Mouse (Mus musculus): ENCODE data around the gene Manba. TPM values are rescaled to one million over a fixed set of nuclear protein-coding genes. Genes with fewer than 3 reads are reported as not detected.

Manba gene
- total and polyA plus RNA-seq, 3 experiments = 2.9 to 23.7 (median 19.6) TPM

- Histone ChIP-seq H3K9me3 (replicated peaks) (no peaks in the 10 kb centered on the region), H3K36me3 (replicated peaks) (peaks cover 34% of the 10 kb centered on the region), H3K4me3 (ENCODE audit: low read depth, low read length) (no peak overlapping the region), H3K4me1 (ENCODE audit: insufficient read depth, low read depth, low read length) (peaks cover 20% of the 10 kb centered on the region), H3K27me3 (ENCODE audit: insufficient read depth, low read length) (no peaks in the 10 kb centered on the region)
- no peak for TF ChIP-seq TAL1 (conservative IDR thresholded peaks at IDR 0.05; ENCODE audit: low read depth, low read length)
- TF ChIP-seq POLR2AphosphoS5 (IDR thresholded peaks at IDR 0.05; ENCODE audit: insufficient replicate concordance, low read depth, low read length) = no peak
- TF ChIP-seq GATA2 (IDR thresholded peaks at IDR 0.05; ENCODE audit: borderline replicate concordance, low read depth, low read length) = no peak
- TF ChIP-seq CTCF (IDR thresholded peaks at IDR 0.05; ENCODE audit: low read depth, low read length) = no peak
- no peak for TF ChIP-seq GATA1 (IDR thresholded peaks at IDR 0.05; ENCODE audit: borderline replicate concordance, low read length)
- no peak for DNase-seq (ENCODE audit: low spot score)
- ATAC-seq (ENCODE audit: extremely low read depth, insufficient number of reproducible peaks, low FRiP score, poor library complexity, severe bottlenecking) = no peak
These were observed 79.9 kb downstream of the Manba start for GRCm38 (mm10) chr3:135565306-135565705.

DNA sequence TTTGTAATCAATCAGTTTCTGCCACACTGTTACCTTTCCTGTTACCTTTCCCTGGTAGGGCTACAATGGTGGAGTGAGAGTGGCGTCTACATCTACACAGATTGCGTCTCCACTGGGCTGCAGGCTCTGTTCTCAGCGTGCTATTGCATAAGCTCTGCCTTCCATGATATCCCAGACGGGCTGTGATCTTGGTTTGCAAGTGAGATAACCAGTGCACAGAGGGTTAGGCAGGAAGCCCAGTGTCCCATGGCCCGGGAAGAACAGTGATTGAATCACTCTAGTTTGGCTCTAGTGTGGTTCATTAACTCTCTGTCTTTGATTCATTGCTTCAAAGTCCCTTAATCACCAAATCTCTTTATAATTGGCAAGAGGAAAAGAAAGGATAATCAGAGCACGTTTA is 82.5 kb downstream of the Manba start:
- Histone ChIP-seq H3K27me3 (ENCODE audit: insufficient read depth, low read length) (no peaks in the 10 kb centered on the region), H3K4me3 (ENCODE audit: low read depth, low read length) (no peak overlapping the region), H3K4me1 (ENCODE audit: insufficient read depth, low read depth, low read length) (peaks cover 20% of the 10 kb centered on the region), H3K9me3 (replicated peaks) (no peaks in the 10 kb centered on the region), H3K36me3 (replicated peaks) (peaks cover 39% of the 10 kb centered on the region)
- ATAC-seq (ENCODE audit: extremely low read depth, insufficient number of reproducible peaks, low FRiP score, poor library complexity, severe bottlenecking) = no peak
- DNase-seq (ENCODE audit: low spot score) = no peak
- TF ChIP-seq GATA1 (IDR thresholded peaks at IDR 0.05; ENCODE audit: borderline replicate concordance, low read length) = no peak
- TF ChIP-seq TAL1 (conservative IDR thresholded peaks at IDR 0.05; ENCODE audit: low read depth, low read length) = no peak
- no peak for TF ChIP-seq POLR2AphosphoS5 (IDR thresholded peaks at IDR 0.05; ENCODE audit: insufficient replicate concordance, low read depth, low read length)
- TF ChIP-seq CTCF (IDR thresholded peaks at IDR 0.05; ENCODE audit: low read depth, low read length) = no peak
- no peak for TF ChIP-seq GATA2 (IDR thresholded peaks at IDR 0.05; ENCODE audit: borderline replicate concordance, low read depth, low read length)

DNA sequence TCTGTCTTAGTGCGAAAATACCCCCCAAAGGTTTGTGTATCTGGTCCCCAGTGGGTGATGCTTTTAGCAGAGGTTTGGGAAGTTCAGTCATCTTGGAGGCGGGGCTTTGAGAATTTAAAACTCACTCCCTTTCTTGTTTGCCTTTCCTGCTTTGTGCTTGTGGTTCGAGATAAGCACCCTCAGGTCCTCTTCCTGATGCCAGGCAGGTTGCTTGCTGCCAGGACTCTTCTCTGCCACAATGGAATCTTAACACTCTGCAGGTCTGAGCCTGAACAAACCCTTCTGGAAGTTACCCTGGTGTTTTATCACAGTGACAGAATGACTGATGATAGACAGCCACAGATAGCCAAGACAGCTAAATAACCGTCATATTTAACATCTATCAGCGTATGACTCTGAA is 83.2 kb downstream of the Manba start:
- Histone ChIP-seq H3K4me3 (ENCODE audit: low read depth, low read length) (no peak overlapping the region), H3K36me3 (replicated peaks) (peaks cover 32% of the 10 kb centered on the region), H3K9me3 (replicated peaks) (no peaks in the 10 kb centered on the region), H3K27me3 (ENCODE audit: insufficient read depth, low read length) (no peaks in the 10 kb centered on the region), H3K4me1 (ENCODE audit: insufficient read depth, low read depth, low read length) (peaks cover 25% of the 10 kb centered on the region)
- TF ChIP-seq GATA1 (IDR thresholded peaks at IDR 0.05; ENCODE audit: borderline replicate concordance, low read length) = no peak
- DNase-seq (ENCODE audit: low spot score) (no peak), ATAC-seq (ENCODE audit: extremely low read depth, insufficient number of reproducible peaks, low FRiP score, poor library complexity, severe bottlenecking) (no peak)

DNA sequence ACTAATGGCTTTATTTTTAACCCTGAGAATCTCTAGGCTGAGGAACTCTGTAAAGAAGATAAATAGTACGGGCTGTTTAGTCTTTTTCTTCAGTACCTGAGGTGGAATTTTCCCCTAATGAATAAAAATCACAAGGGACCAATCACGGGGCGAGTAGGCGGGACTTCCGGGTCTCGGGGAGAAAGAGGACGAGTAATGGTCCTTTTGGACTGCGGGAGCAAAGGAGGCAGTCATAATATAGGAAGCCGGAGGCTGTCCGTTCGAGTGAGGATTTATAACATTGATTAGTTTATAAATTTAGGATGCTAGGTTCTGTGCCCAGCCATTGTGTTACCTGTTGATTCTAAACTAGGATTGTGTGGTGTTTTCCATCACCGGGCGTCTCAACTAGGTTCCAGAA is 86.1 kb downstream of the Manba start:
- no peak for TF ChIP-seq GATA1 (IDR thresholded peaks at IDR 0.05; ENCODE audit: borderline replicate concordance, low read length)
- TF ChIP-seq POLR2AphosphoS5 (IDR thresholded peaks at IDR 0.05; ENCODE audit: insufficient replicate concordance, low read depth, low read length) = no peak
- no peak for TF ChIP-seq GATA2 (IDR thresholded peaks at IDR 0.05; ENCODE audit: borderline replicate concordance, low read depth, low read length)
- TF ChIP-seq TAL1 (conservative IDR thresholded peaks at IDR 0.05; ENCODE audit: low read depth, low read length) = no peak
- TF ChIP-seq CTCF (IDR thresholded peaks at IDR 0.05; ENCODE audit: low read depth, low read length) = no peak
- DNase-seq (ENCODE audit: low spot score) = no peak
- no peak overlapping the region for H3K4me3 ChIP-seq (ENCODE audit: low read depth, low read length)

GRCm38 (mm10) chr3:135573051-135573450 is 87.6 kb downstream of the Manba start:
- Histone ChIP-seq H3K27me3 (ENCODE audit: insufficient read depth, low read length) (no peaks in the 10 kb centered on the region; the same call in 1 of the 2 replicates), H3K9me3 (replicated peaks) (peaks cover 3% of the 10 kb centered on the region; the same call in 1 of the 2 replicates), H3K4me1 (ENCODE audit: insufficient read depth, low read depth, low read length) (peaks cover 20% of the 10 kb centered on the region), H3K4me3 (ENCODE audit: low read depth, low read length) (no peak overlapping the region), H3K36me3 (replicated peaks) (peaks cover 18% of the 10 kb centered on the region)
- no peak for ATAC-seq (ENCODE audit: extremely low read depth, insufficient number of reproducible peaks, low FRiP score, poor library complexity, severe bottlenecking)
- TF ChIP-seq GATA1 (IDR thresholded peaks at IDR 0.05; ENCODE audit: borderline replicate concordance, low read length) = no peak
- no peak for TF ChIP-seq GATA2 (IDR thresholded peaks at IDR 0.05; ENCODE audit: borderline replicate concordance, low read depth, low read length)
- no peak for TF ChIP-seq TAL1 (conservative IDR thresholded peaks at IDR 0.05; ENCODE audit: low read depth, low read length)
- TF ChIP-seq CTCF (IDR thresholded peaks at IDR 0.05; ENCODE audit: low read depth, low read length) = no peak
- no peak for TF ChIP-seq POLR2AphosphoS5 (IDR thresholded peaks at IDR 0.05; ENCODE audit: insufficient replicate concordance, low read depth, low read length)
- no peak for DNase-seq (ENCODE audit: low spot score)

More for the DNA sequence above, 86.1 kb downstream of the Manba start:
- no peaks in the 10 kb centered on the region; the same call in 1 of the 2 replicates for H3K27me3 ChIP-seq (ENCODE audit: insufficient read depth, low read length)
- H3K4me1 ChIP-seq (ENCODE audit: insufficient read depth, low read depth, low read length) = peaks cover 22% of the 10 kb centered on the region
- peaks cover 26% of the 10 kb centered on the region for H3K36me3 ChIP-seq (replicated peaks)
- ATAC-seq (ENCODE audit: extremely low read depth, insufficient number of reproducible peaks, low FRiP score, poor library complexity, severe bottlenecking) = no peak
- H3K9me3 ChIP-seq (replicated peaks) = no peaks in the 10 kb centered on the region

GRCm38 (mm10) chr3:135575126-135575525 is 89.7 kb downstream of the Manba start:
- Histone ChIP-seq H3K4me1 (ENCODE audit: insufficient read depth, low read depth, low read length) (peaks cover 15% of the 10 kb centered on the region; the same call in 1 of the 2 replicates), H3K4me3 (ENCODE audit: low read depth, low read length) (no peak overlapping the region), H3K36me3 (replicated peaks) (peaks cover 14% of the 10 kb centered on the region), H3K27me3 (ENCODE audit: insufficient read depth, low read length) (peaks cover 10% of the 10 kb centered on the region; the same call in 1 of the 2 replicates), H3K9me3 (replicated peaks) (peaks cover 3% of the 10 kb centered on the region; the same call in 1 of the 2 replicates)
- ATAC-seq (ENCODE audit: extremely low read depth, insufficient number of reproducible peaks, low FRiP score, poor library complexity, severe bottlenecking) (no peak), DNase-seq (ENCODE audit: low spot score) (no peak)
- TF ChIP-seq POLR2AphosphoS5 (IDR thresholded peaks at IDR 0.05; ENCODE audit: insufficient replicate concordance, low read depth, low read length) (no peak), CTCF (IDR thresholded peaks at IDR 0.05; ENCODE audit: low read depth, low read length) (no peak), TAL1 (conservative IDR thresholded peaks at IDR 0.05; ENCODE audit: low read depth, low read length) (no peak), GATA2 (IDR thresholded peaks at IDR 0.05; ENCODE audit: borderline replicate concordance, low read depth, low read length) (no peak), GATA1 (IDR thresholded peaks at IDR 0.05; ENCODE audit: borderline replicate concordance, low read length) (no peak)
